Comparison of ENCODE assay signal across 9 mouse cellular contexts in genomic region chr14:72506723-72507420, GRCm38 (mm10). TPM values are rescaled to one million over a fixed set of nuclear protein-coding genes. Genes with fewer than 3 reads are reported as not detected.
A peak's percentile ranks its signal among the peaks of the same experiment; 100 is the strongest.
DNase-seq lines count a peak whose midpoint lies in the region; ATAC-seq and TF ChIP-seq lines count a peak whose summit lies in the region.
"Had no signal": no experiment of that assay in that cellular context is flagged by ENCODE, and none has a peak within 500 bp of the region (broad histone marks: within the 10 kb centered on the region; RNA-seq: fewer than 3 reads in every experiment).

No protein-coding gene starts in this region.

- H3K27ac ChIP-seq in heart, embryonic 15.5 days = no peak overlapping the region
- H3K27ac ChIP-seq in embryonic facial prominence, embryonic 10.5 days (replicated peaks) = peak overlapping the region; percentile 57; the same call in 1 of the 2 replicates
- no peak overlapping the region for H3K27ac ChIP-seq in intestine, embryonic 16.5 days (ENCODE audit: low read length)

- DNase-seq in heart, adult 8-10 months (ENCODE audit: low spot score) = no peak
- peak; percentile 21 for DNase-seq in embryonic facial prominence, embryonic 10.5 days (ENCODE audit: low spot score)
- no peak for DNase-seq in B cell, adult 2 months
- DNase-seq in spleen, adult 18-20 months = no peak
- DNase-seq in right cerebral cortex, postnatal 14 days = no peak

- 0 out of 2 replicates have a peak, but pooled peaks have one; percentile 7 for ATAC-seq in heart, embryonic 15.5 days (replicated peaks; ENCODE audit: insufficient number of reproducible peaks, insufficient read depth, low FRiP score, low read depth)
- ATAC-seq in intestine, embryonic 16.5 days = peak; percentile 16; the same call in 1 of the 2 replicates

- 10% methylated on average over 11 of the region's 11 CpGs for WGBS in heart, embryonic 15.5 days
- WGBS in embryonic facial prominence, embryonic 10.5 days = 12% methylated on average over 11 of the region's 11 CpGs
- WGBS in intestine, embryonic 16.5 days = 20% methylated on average over 11 of the region's 11 CpGs

- H3K36me3 ChIP-seq in heart, embryonic 15.5 days = no peaks in the 10 kb centered on the region
- H3K36me3 ChIP-seq in embryonic facial prominence, embryonic 10.5 days (replicated peaks) = no peaks in the 10 kb centered on the region
- no peaks in the 10 kb centered on the region for H3K36me3 ChIP-seq in intestine, embryonic 16.5 days (ENCODE audit: control insufficient read depth, insufficient read depth, low read length)
- H3K36me3 ChIP-seq in myocyte (ENCODE audit: control insufficient read depth, insufficient read depth) = no peaks in the 10 kb centered on the region

- peaks cover 9% of the 10 kb centered on the region for H3K4me1 ChIP-seq in heart, embryonic 15.5 days (replicated peaks)
- peaks cover 10% of the 10 kb centered on the region for H3K4me1 ChIP-seq in embryonic facial prominence, embryonic 10.5 days
- H3K4me1 ChIP-seq in intestine, embryonic 16.5 days (ENCODE audit: control insufficient read depth, insufficient read depth, low read length) = 0 out of 2 replicates have a peak, but pooled peaks cover 8% of the 10 kb centered on the region

- no peak overlapping the region for H3ac ChIP-seq in myocyte (ENCODE audit: control insufficient read depth, insufficient read length)

- peak overlapping the region; percentile 46 for H3K9ac ChIP-seq in heart, embryonic 15.5 days
- H3K9ac ChIP-seq in intestine, embryonic 16.5 days (ENCODE audit: low read depth, low read length) = peak overlapping the region; percentile 41

- H3K79me2 ChIP-seq in myocyte (ENCODE audit: control insufficient read depth, insufficient read depth) = no peaks in the 10 kb centered on the region

- no peaks in the 10 kb centered on the region for H3K9me3 ChIP-seq in heart, embryonic 15.5 days (replicated peaks)
- no peaks in the 10 kb centered on the region for H3K9me3 ChIP-seq in embryonic facial prominence, embryonic 10.5 days
- no peaks in the 10 kb centered on the region for H3K9me3 ChIP-seq in intestine, embryonic 16.5 days (ENCODE audit: control insufficient read depth, low read length)

- H3K4me2 ChIP-seq in heart, embryonic 15.5 days = peak overlapping the region; percentile 84
- peak overlapping the region; percentile 70 for H3K4me2 ChIP-seq in intestine, embryonic 16.5 days (ENCODE audit: low read depth, low read length)
- H3K4me2 ChIP-seq in myocyte (ENCODE audit: low read depth) = peak overlapping the region; percentile 48

- peak overlapping the region; percentile 50 for H3K4me3 ChIP-seq in heart, embryonic 15.5 days
- peak overlapping the region; percentile 53 for H3K4me3 ChIP-seq in embryonic facial prominence, embryonic 10.5 days
- peak overlapping the region; percentile 37 for H3K4me3 ChIP-seq in intestine, embryonic 16.5 days (ENCODE audit: low read length)
- no peak overlapping the region for H3K4me3 ChIP-seq in myocyte

- no peaks in the 10 kb centered on the region for H3K27me3 ChIP-seq in heart, embryonic 15.5 days
- peaks cover 4% of the 10 kb centered on the region; the same call in 1 of the 2 replicates for H3K27me3 ChIP-seq in embryonic facial prominence, embryonic 10.5 days (replicated peaks; ENCODE audit: low read depth, poor library complexity, severe bottlenecking)
- H3K27me3 ChIP-seq in intestine, embryonic 16.5 days (replicated peaks; ENCODE audit: control insufficient read depth, insufficient read depth, low read length) = no peaks in the 10 kb centered on the region
- peaks cover 5% of the 10 kb centered on the region for H3K27me3 ChIP-seq in myocyte (ENCODE audit: control insufficient read depth, insufficient read depth, insufficient read length)

- TF ChIP-seq POLR2A in myocyte (IDR thresholded peaks at IDR 0.05; ENCODE audit: insufficient read length, low read depth) = no peak

TF ChIP-seq in myocyte, 11 proteins besides CTCF, POLR2A, EP300 and RAD21:
- TF ChIP-seq E2F4 (IDR thresholded peaks at IDR 0.05; ENCODE audit: insufficient read depth) (no peak), TCF12 (IDR thresholded peaks at IDR 0.05; ENCODE audit: insufficient read depth, poor library complexity, severe bottlenecking) (no peak), MYOG (IDR thresholded peaks at IDR 0.05; ENCODE audit: control insufficient read depth in 1 of 3, insufficient read depth in 1 of 3, insufficient read length in 2 of 3, low read depth in 2 of 3) (no peak), MYOD1 (IDR thresholded peaks at IDR 0.05; ENCODE audit: control insufficient read depth in 1 of 3, insufficient read length in 2 of 3, low read depth in 2 of 3) (no peak), TCF3 (IDR thresholded peaks at IDR 0.05; ENCODE audit: insufficient read length, low read depth) (no peak), CEBPB (IDR thresholded peaks at IDR 0.05; ENCODE audit: insufficient read depth, poor library complexity, severe bottlenecking) (no peak), SRF (IDR thresholded peaks at IDR 0.05; ENCODE audit: control insufficient read depth, insufficient read length, low read depth) (no peak), MAX (IDR thresholded peaks at IDR 0.05; ENCODE audit: low read depth) (no peak), USF1 (IDR thresholded peaks at IDR 0.05; ENCODE audit: low read depth) (no peak), POLR2AphosphoS2 (IDR thresholded peaks at IDR 0.05; ENCODE audit: insufficient read length, low read depth) (no peak), REST (IDR thresholded peaks at IDR 0.05; ENCODE audit: insufficient read depth, insufficient read length) (no peak)

RNA-seq across cellular contexts. Expression of gene Gm9195, which starts 15.2 kb away (rescaled TPM):
- polyA plus RNA-seq in heart, embryonic 15.5 days (2015; fragmentation: Nextera tagmentation; extraction: Ambion mirVana) = not detected in 2 replicates
- not detected for total RNA-seq in heart, adult 8-10 months (2022)
- not detected in 2 replicates for polyA plus RNA-seq in embryonic facial prominence, embryonic 10.5 days (2016; fragmentation: Nextera tagmentation; extraction: Ambion mirVana)
- polyA plus RNA-seq in intestine, embryonic 16.5 days (2015; fragmentation: Nextera tagmentation; extraction: Ambion mirVana) = not detected in 2 replicates
- not detected for polyA plus RNA-seq in myocyte (2012; fragmentation: generic; extraction: Trizol)
- total RNA-seq: hematopoietic stem cell, adult 5-6 weeks had no signal
